Mouse (Mus musculus) lung, adult 2 months (tissue): ENCODE data around the gene Fstl4. TPM values are rescaled to one million over a fixed set of nuclear protein-coding genes. Genes with fewer than 3 reads are reported as not detected.

Experiments
- DNase-seq: peaks from one replicate; pipeline ENCODE4 v3.0.0; 2022
- H3K4me1 ChIP-seq: fragments of 200-500 bp; 2 replicates; pipeline ENCODE4 v1.6.1; 2011; ENCODE audit warnings: low read length; ENCODE audit not compliant: control insufficient read depth, insufficient read depth
- H3K4me3 ChIP-seq: fragments of 200-500 bp; replicated peaks from 2 replicates; pipeline ENCODE3; 2011; ENCODE audit warnings: low read depth, mild to moderate bottlenecking, control low read depth, low read length; ENCODE audit errors: extremely low read depth
- CTCF ChIP-seq: fragments of 200-500 bp; IDR thresholded peaks from 2 replicates; pipeline ENCODE4 v1.5.1; 2011; ENCODE audit warnings: mild to moderate bottlenecking, low read length, control low read depth; ENCODE audit not compliant: insufficient read depth
- POLR2A ChIP-seq: fragments of 200-500 bp; IDR thresholded peaks from 2 replicates; pipeline ENCODE4 v1.6.1; 2011; ENCODE audit warnings: low read depth, mild to moderate bottlenecking, control low read depth, low read length, borderline replicate concordance; ENCODE audit errors: extremely low read depth
- WGBS: fragments of 180-500 bp; shearing (Covaris S2); methylation state at CpG from one replicate; pipeline ENCODE4 v1.1.7; 2018; 5-methylcytosine and 5-hydroxymethylcytosine counted together
- polyA plus RNA-seq: library from polyadenylated mRNA; depleted of rRNA; stranded (reverse); fragments of >200 nt; gene quantifications from 2 replicates; pipeline ENCODE4 v1.2.3, GENCODE M21; 2012

The Fstl4 gene
- polyA plus RNA-seq, 1 experiment, result 0.56 TPM

- Histone ChIP-seq H3K4me1 (no peaks in the 10 kb centered on the region), H3K4me3 (no peak overlapping the region)
- no peak for DNase-seq
- WGBS, result 27% methylated on average over 6 of the region's 6 CpGs
- TF ChIP-seq CTCF (no peak), POLR2A (no peak)
Observed at GRCm38 (mm10) chr11:52888150-52888549, 123.7 kb downstream of the Fstl4 start.

- no peak for DNase-seq
- H3K4me1 ChIP-seq, result no peaks in the 10 kb centered on the region
- no peak overlapping the region for H3K4me3 ChIP-seq
- WGBS, result 66% methylated on average over 4 of the region's 4 CpGs
- no peak for TF ChIP-seq POLR2A
Observed at GRCm38 (mm10) chr11:52889527-52889926, 125.1 kb downstream of the Fstl4 start.

GRCm38 (mm10) chr11:52890156-52890555, 125.7 kb downstream of the Fstl4 start:
- no peak for TF ChIP-seq POLR2A
- no peak for TF ChIP-seq CTCF
- Histone ChIP-seq H3K4me1 (no peaks in the 10 kb centered on the region), H3K4me3 (no peak overlapping the region)
- WGBS, result 47% methylated on average over 7 of the region's 7 CpGs
- no peak for DNase-seq

GRCm38 (mm10) chr11:52904101-52904500, 139.7 kb downstream of the Fstl4 start:
- Histone ChIP-seq H3K4me3 (no peak overlapping the region), H3K4me1 (no peaks in the 10 kb centered on the region)
- DNase-seq, result no peak
- 81% methylated on average over 5 of the region's 5 CpGs for WGBS
- no peak for TF ChIP-seq CTCF
- TF ChIP-seq POLR2A, result no peak

- Histone ChIP-seq H3K4me3 (no peak overlapping the region), H3K4me1 (no peaks in the 10 kb centered on the region)
- WGBS, result 42% methylated on average over 7 of the region's 7 CpGs
- DNase-seq, result no peak
- TF ChIP-seq POLR2A (no peak), CTCF (no peak)
Observed at GRCm38 (mm10) chr11:52910788-52911187, 146.4 kb downstream of the Fstl4 start.

- 38% methylated on average over 6 of the region's 6 CpGs for WGBS
- Histone ChIP-seq H3K4me3 (no peak overlapping the region), H3K4me1 (no peaks in the 10 kb centered on the region)
- no peak for DNase-seq
- no peak for TF ChIP-seq POLR2A
- TF ChIP-seq CTCF, result no peak
Observed at GRCm38 (mm10) chr11:52914431-52914830, 150.0 kb downstream of the Fstl4 start.

GRCm38 (mm10) chr11:52915648-52916047, 151.2 kb downstream of the Fstl4 start:
- no peak overlapping the region for H3K4me3 ChIP-seq
- TF ChIP-seq CTCF (no peak), POLR2A (no peak)
- no peaks in the 10 kb centered on the region for H3K4me1 ChIP-seq
- DNase-seq, result no peak
- WGBS, result 87% methylated on average over 2 of the region's 2 CpGs

GRCm38 (mm10) chr11:52919231-52919960, 155.0 kb downstream of the Fstl4 start:
- Histone ChIP-seq H3K4me1 (no peaks in the 10 kb centered on the region), H3K4me3 (no peak overlapping the region)
- no peak for TF ChIP-seq CTCF
- no peak for TF ChIP-seq POLR2A
- DNase-seq, result no peak
- WGBS, result 13% methylated on average over 15 of the region's 15 CpGs

GRCm38 (mm10) chr11:52924196-52924595, 159.8 kb downstream of the Fstl4 start:
- H3K4me3 ChIP-seq, result no peak overlapping the region
- TF ChIP-seq CTCF, result no peak
- DNase-seq, result no peak
- no peaks in the 10 kb centered on the region for H3K4me1 ChIP-seq
- WGBS, result 60% methylated on average over 2 of the region's 2 CpGs

GRCm38 (mm10) chr11:52928321-52928720, 163.9 kb downstream of the Fstl4 start:
- 89% methylated on average over 4 of the region's 4 CpGs for WGBS
- no peak for TF ChIP-seq CTCF
- no peak for TF ChIP-seq POLR2A

More at GRCm38 (mm10) chr11:52928321-52928720, 163.9 kb downstream of the Fstl4 start:
- no peak overlapping the region for H3K4me3 ChIP-seq
- H3K4me1 ChIP-seq, result no peaks in the 10 kb centered on the region
- DNase-seq, result no peak
